Mouse (Mus musculus) neural tube, embryonic 15.5 days (tissue): Measurements from ENCODE around the gene Emilin3. TPM values are rescaled to one million over a fixed set of nuclear protein-coding genes. Genes with fewer than 3 reads are reported as not detected.

Source experiments
- ATAC-seq: fragments of 200-750 bp; cut with Nextera tagmentation; 2 replicates; pipeline ENCODE4 v1.8.0; 2017; ENCODE audit warnings: mild to moderate bottlenecking, moderate TSS enrichment, moderate library complexity; ENCODE audit not compliant: low FRiP score
- H3K27ac ChIP-seq: fragments of 300-500 bp; sonication (generic); replicated peaks from 2 replicates; pipeline ENCODE4 v1.5.1; 2015; ENCODE audit warnings: mild to moderate bottlenecking, inconsistent platforms
- H3K27me3 ChIP-seq: fragments of 300-500 bp; sonication (generic); replicated peaks from 2 replicates; pipeline ENCODE4 v1.6.1; 2015; ENCODE audit warnings: inconsistent platforms
- H3K36me3 ChIP-seq: fragments of 300-500 bp; sonication (generic); 2 replicates; pipeline ENCODE4 v1.6.1; 2015; ENCODE audit warnings: inconsistent platforms
- H3K4me1 ChIP-seq: fragments of 300-500 bp; sonication (generic); 2 replicates; pipeline ENCODE4 v1.6.1; 2015; ENCODE audit warnings: inconsistent platforms
- H3K4me2 ChIP-seq: fragments of 300-500 bp; sonication (generic); 2 replicates; pipeline ENCODE4 v1.6.1; 2015; ENCODE audit warnings: inconsistent platforms, mild to moderate bottlenecking, moderate library complexity
- H3K4me3 ChIP-seq: fragments of 300-500 bp; sonication (generic); replicated peaks from 2 replicates; pipeline ENCODE4 v1.5.1; 2015; ENCODE audit warnings: mild to moderate bottlenecking, inconsistent platforms
- H3K9ac ChIP-seq: fragments of 300-500 bp; sonication (generic); replicated peaks from 2 replicates; pipeline ENCODE4 v1.6.1; 2015; ENCODE audit warnings: mild to moderate bottlenecking, inconsistent platforms
- H3K9me3 ChIP-seq: fragments of 300-500 bp; sonication (generic); replicated peaks from 2 replicates; pipeline ENCODE4 v1.6.1; 2016; ENCODE audit warnings: inconsistent platforms
- WGBS: fragments of 180-500 bp; shearing (Covaris S2); methylation state at CpG from one replicate; pipeline ENCODE4 v1.1.7; 2015; ENCODE audit warnings: mixed read lengths; 5-methylcytosine and 5-hydroxymethylcytosine counted together
- polyA plus RNA-seq: library from polyadenylated mRNA; unstranded; fragments of >200 nt; fragmentation: Nextera tagmentation; extraction: Ambion mirVana; gene quantifications from 2 replicates; pipeline ENCODE4 v1.2.1, GENCODE M21; 2015

The Emilin3 gene
- polyA plus RNA-seq, 1 experiment from 2014 or later: 1.3 TPM

- H3K27me3 ChIP-seq: peaks cover 12% of the 10 kb centered on the region
- peak overlapping the region; percentile 88 for H3K4me2 ChIP-seq
- 1% methylated on average over 11 of the region's 11 CpGs for WGBS
- ATAC-seq: peak; percentile 87
- H3K36me3 ChIP-seq: no peaks in the 10 kb centered on the region
- no peak overlapping the region; the same call in 1 of the 2 replicates for H3K27ac ChIP-seq
- no peaks in the 10 kb centered on the region for H3K9me3 ChIP-seq
- H3K4me3 ChIP-seq: peak overlapping the region; percentile 44
- peaks cover 15% of the 10 kb centered on the region for H3K4me1 ChIP-seq
- H3K9ac ChIP-seq: 0 out of 2 replicates have a peak overlapping the region, but pooled peaks have one; percentile 21
Observed at GRCm38 (mm10) chr2:160887284-160887683, 24.8 kb downstream of the Emilin3 start.

- Histone ChIP-seq H3K27ac (no peak overlapping the region), H3K27me3 (peaks cover 12% of the 10 kb centered on the region), H3K4me1 (peaks cover 15% of the 10 kb centered on the region), H3K4me3 (no peak overlapping the region), H3K9ac (no peak overlapping the region), H3K4me2 (no peak overlapping the region), H3K36me3 (no peaks in the 10 kb centered on the region), H3K9me3 (no peaks in the 10 kb centered on the region)
- 73% methylated on average over 3 of the region's 3 CpGs for WGBS
- ATAC-seq: no peak
Observed at GRCm38 (mm10) chr2:160886221-160886620, 25.9 kb downstream of the Emilin3 start.

- Histone ChIP-seq H3K4me2 (no peak overlapping the region), H3K27ac (no peak overlapping the region), H3K27me3 (peaks cover 12% of the 10 kb centered on the region), H3K4me1 (peaks cover 15% of the 10 kb centered on the region), H3K4me3 (no peak overlapping the region), H3K36me3 (no peaks in the 10 kb centered on the region), H3K9me3 (no peaks in the 10 kb centered on the region), H3K9ac (no peak overlapping the region)
- 25% methylated on average over 2 of the region's 2 CpGs for WGBS
- no peak for ATAC-seq
Observed at GRCm38 (mm10) chr2:160884830-160885229, 27.3 kb downstream of the Emilin3 start.

- Histone ChIP-seq H3K36me3 (no peaks in the 10 kb centered on the region), H3K4me3 (no peak overlapping the region), H3K27ac (no peak overlapping the region), H3K4me2 (no peak overlapping the region), H3K27me3 (peaks cover 12% of the 10 kb centered on the region), H3K4me1 (peaks cover 15% of the 10 kb centered on the region), H3K9ac (no peak overlapping the region), H3K9me3 (no peaks in the 10 kb centered on the region)
- WGBS: 82% methylated on average over 4 of the region's 4 CpGs
- no peak for ATAC-seq
Observed at GRCm38 (mm10) chr2:160883912-160884311, 28.2 kb downstream of the Emilin3 start.

DNA sequence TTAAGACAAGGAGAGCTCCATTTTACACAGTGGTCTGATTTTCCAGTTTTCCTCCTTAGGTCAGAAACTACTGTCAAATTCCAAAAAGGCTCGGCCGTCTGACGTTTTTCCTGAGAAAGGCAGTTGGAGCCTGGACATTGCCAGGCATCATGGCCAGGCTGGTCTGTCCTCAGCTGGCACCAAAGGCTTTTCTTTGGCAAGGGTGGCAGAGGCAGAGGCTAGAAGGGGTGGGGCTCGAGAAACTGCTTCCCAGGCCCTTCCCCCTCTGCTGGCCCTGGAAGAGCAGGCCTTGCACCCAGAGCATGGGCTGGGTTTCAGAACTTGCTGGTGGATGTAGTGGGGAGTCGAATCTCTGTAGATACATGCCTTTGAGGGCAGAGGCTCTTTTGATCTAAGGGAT is 29.7 kb downstream of the Emilin3 start:
- Histone ChIP-seq H3K27ac (no peak overlapping the region), H3K9me3 (no peaks in the 10 kb centered on the region), H3K9ac (no peak overlapping the region), H3K4me1 (peaks cover 4% of the 10 kb centered on the region), H3K36me3 (no peaks in the 10 kb centered on the region), H3K4me2 (no peak overlapping the region), H3K27me3 (no peaks in the 10 kb centered on the region), H3K4me3 (no peak overlapping the region)
- WGBS: 77% methylated on average over 5 of the region's 5 CpGs
- no peak for ATAC-seq

DNA sequence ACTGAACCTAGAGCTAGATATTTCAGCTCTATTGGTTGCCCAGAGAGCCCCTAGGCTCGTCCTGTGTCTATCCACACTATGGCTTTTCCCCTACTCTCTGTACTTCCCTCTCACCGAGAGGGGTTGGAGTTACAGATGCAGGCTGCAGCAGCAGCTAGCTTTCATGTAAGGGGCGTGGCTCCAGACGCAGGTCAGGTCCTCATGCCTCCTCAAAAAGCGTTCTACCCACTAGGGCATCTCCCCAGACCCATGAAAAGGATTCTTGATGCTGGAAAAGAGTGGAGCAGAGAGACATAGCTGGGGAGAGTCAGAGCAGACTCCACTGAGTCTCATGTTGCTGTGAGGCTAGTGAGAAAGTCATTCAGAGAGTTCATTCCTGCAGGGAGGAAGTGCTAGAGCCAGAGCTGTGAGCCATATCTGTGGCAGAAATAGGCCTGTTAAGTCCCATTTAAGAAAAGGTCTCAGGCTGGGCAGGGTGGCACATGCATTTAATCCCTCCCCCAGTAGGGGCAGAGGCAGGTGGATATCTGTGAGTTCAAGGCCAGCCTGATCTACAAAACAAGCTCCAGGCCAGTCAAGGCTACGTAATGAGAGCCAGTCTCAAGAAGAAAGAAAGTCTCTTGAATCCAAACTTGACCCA is 30.5 kb downstream of the Emilin3 start:
- no peak for ATAC-seq

GRCm38 (mm10) chr2:160880453-160881195 is 31.5 kb downstream of the Emilin3 start, which contains the start of gene Lpin3:
Gene Lpin3 (plus strand): TSS chr2:160880670.
- H3K27ac ChIP-seq: no peak within 1 kb of the TSS
- WGBS: 68% methylated on average over 13 of the region's 13 CpGs
- no peak within 1 kb of the TSS for H3K4me3 ChIP-seq
- no peaks in the 10 kb centered on the region for H3K9me3 ChIP-seq
- no peaks in the 10 kb centered on the region for H3K4me1 ChIP-seq
- no peak within 1 kb of the TSS for H3K9ac ChIP-seq
- H3K36me3 ChIP-seq: no peaks in the 10 kb centered on the region
- H3K4me2 ChIP-seq: no peak within 1 kb of the TSS
- no peak for ATAC-seq
- H3K27me3 ChIP-seq: no peaks in the 10 kb centered on the region

More for the DNA sequence above, 30.5 kb downstream of the Emilin3 start:
- no peaks in the 10 kb centered on the region for H3K9me3 ChIP-seq
- no peak overlapping the region for H3K4me3 ChIP-seq
- H3K27ac ChIP-seq: no peak overlapping the region
- WGBS: 61% methylated on average over 6 of the region's 6 CpGs
- H3K4me1 ChIP-seq: no peaks in the 10 kb centered on the region
- no peak overlapping the region for H3K4me2 ChIP-seq
- no peaks in the 10 kb centered on the region for H3K27me3 ChIP-seq
- H3K9ac ChIP-seq: no peak overlapping the region
- H3K36me3 ChIP-seq: no peaks in the 10 kb centered on the region

DNA sequence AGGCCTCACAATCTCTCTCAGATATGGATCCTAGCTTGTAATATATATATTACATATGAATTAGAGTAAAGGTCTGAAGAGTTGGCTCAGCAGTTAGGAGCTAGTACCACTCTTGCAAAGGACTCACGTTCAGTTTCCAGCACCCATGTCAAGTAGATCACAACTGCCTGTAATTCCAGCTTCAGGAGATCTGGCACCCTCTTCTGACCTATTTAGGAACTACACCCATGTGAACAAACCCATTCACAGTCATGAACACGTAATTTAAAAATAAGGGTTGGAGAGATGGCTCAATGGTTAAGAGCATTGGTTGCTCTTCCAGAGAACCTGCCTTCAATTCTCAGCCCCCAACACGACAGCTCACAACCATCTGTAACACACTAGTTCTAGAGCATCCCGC is 36.0 kb downstream of the Emilin3 start:
- Histone ChIP-seq H3K4me1 (peaks cover 12% of the 10 kb centered on the region), H3K9ac (no peak overlapping the region), H3K4me2 (no peak overlapping the region), H3K27me3 (no peaks in the 10 kb centered on the region), H3K9me3 (no peaks in the 10 kb centered on the region), H3K27ac (no peak overlapping the region), H3K4me3 (no peak overlapping the region), H3K36me3 (no peaks in the 10 kb centered on the region)
- WGBS: 87% methylated on average over 4 of the region's 4 CpGs
- no peak for ATAC-seq

DNA sequence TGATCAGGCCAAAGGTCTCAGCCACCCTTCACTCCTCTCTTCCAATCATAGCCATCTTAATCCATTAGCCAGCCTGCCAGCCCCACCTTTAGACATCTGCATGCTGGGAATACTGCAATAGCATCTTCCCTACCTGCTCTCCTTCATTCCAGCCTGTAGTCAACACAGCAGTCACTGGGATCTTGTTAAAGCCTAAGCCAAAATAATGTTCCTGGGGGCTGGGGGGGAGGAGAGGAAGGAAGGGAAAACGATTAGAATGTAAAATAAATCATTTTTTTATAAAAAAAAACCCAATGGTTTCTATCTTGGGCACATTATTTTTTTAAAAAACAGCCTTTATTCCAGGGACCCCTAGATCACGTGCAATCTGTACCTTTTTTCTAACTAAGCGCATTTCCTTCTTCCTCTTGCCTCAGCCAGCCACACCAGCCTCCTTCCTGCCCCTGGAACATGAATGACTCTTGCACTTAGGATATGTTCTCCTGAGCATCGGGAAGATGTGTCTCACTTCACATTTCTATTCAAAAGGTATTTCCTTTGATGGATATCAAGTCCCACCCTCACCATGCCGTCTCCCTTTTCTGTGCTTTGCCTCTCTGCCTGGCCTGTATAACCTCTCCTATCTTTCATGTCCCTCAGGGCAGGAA is 37.8 kb downstream of the Emilin3 start:
- Histone ChIP-seq H3K9ac (no peak overlapping the region), H3K4me1 (peaks cover 20% of the 10 kb centered on the region), H3K4me2 (no peak overlapping the region), H3K27ac (no peak overlapping the region), H3K27me3 (no peaks in the 10 kb centered on the region), H3K9me3 (no peaks in the 10 kb centered on the region), H3K4me3 (no peak overlapping the region), H3K36me3 (no peaks in the 10 kb centered on the region)
- ATAC-seq: no peak
- WGBS: 82% methylated on average over 5 of the region's 5 CpGs

- Histone ChIP-seq H3K4me3 (peak within 1 kb of the TSS; percentile 98), H3K36me3 (no peaks in the 10 kb centered on the region), H3K9me3 (no peaks in the 10 kb centered on the region), H3K27me3 (no peaks in the 10 kb centered on the region), H3K9ac (peak within 1 kb of the TSS; percentile 100), H3K4me2 (peak within 1 kb of the TSS; percentile 75), H3K27ac (peak within 1 kb of the TSS; percentile 99), H3K4me1 (peaks cover 20% of the 10 kb centered on the region)
- under 1% methylated on average over 40 of the region's 48 CpGs for WGBS
- peak; percentile 98 for ATAC-seq
Observed at GRCm38 (mm10) chr2:160872890-160873382, 39.2 kb downstream of the Emilin3 start, which contains the start of gene Zhx3. Gene Zhx3 (minus strand): TSS chr2:160872998.

DNA sequence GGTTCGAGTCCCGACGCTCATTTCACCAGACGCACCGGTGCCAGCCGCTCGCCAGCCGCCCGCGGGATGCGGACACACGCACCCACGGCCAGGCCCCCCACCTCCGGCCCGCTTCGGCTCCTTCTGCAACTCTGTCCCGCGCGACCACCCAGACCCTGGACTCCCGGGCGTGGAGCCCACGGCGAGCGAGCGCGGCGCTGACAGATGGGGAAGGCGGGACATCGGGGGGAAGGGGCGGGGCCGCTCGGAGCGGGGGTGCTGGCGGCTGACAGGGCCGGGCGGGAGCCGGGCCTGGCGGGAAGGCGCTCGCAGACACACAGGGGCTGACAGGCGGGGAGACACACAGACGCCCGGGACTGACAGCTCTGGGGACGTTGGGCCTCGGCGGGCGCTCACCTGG is 39.7 kb downstream of the Emilin3 start:
- H3K4me2 ChIP-seq: peak overlapping the region; percentile 75
- 0% methylated on average over 46 of the region's 47 CpGs for WGBS
- H3K27ac ChIP-seq: peak overlapping the region; percentile 99
- H3K9me3 ChIP-seq: no peaks in the 10 kb centered on the region
- peak overlapping the region; percentile 100 for H3K9ac ChIP-seq
- H3K4me3 ChIP-seq: peak overlapping the region; percentile 98
- no peaks in the 10 kb centered on the region for H3K36me3 ChIP-seq
- H3K4me1 ChIP-seq: peaks cover 20% of the 10 kb centered on the region
- no peaks in the 10 kb centered on the region for H3K27me3 ChIP-seq
- peak; percentile 92 for ATAC-seq
